Mouse (Mus musculus) urinary bladder, adult 2 months (tissue): ENCODE data around the gene Ikzf1. TPM values are rescaled to one million over a fixed set of nuclear protein-coding genes. Genes with fewer than 3 reads are reported as not detected.

Experiments
- DNase-seq: peaks from one replicate; pipeline ENCODE4 v3.0.0; 2022; ENCODE audit warnings: low spot score
- polyA plus RNA-seq: library from polyadenylated mRNA; depleted of rRNA; stranded (reverse); fragments of >200 nt; gene quantifications from 2 replicates; pipeline ENCODE4 v1.2.3, GENCODE M21; 2012; rRNA removed

Ikzf1 gene
- polyA plus RNA-seq, 1 experiment: 3.9 TPM

DNA sequence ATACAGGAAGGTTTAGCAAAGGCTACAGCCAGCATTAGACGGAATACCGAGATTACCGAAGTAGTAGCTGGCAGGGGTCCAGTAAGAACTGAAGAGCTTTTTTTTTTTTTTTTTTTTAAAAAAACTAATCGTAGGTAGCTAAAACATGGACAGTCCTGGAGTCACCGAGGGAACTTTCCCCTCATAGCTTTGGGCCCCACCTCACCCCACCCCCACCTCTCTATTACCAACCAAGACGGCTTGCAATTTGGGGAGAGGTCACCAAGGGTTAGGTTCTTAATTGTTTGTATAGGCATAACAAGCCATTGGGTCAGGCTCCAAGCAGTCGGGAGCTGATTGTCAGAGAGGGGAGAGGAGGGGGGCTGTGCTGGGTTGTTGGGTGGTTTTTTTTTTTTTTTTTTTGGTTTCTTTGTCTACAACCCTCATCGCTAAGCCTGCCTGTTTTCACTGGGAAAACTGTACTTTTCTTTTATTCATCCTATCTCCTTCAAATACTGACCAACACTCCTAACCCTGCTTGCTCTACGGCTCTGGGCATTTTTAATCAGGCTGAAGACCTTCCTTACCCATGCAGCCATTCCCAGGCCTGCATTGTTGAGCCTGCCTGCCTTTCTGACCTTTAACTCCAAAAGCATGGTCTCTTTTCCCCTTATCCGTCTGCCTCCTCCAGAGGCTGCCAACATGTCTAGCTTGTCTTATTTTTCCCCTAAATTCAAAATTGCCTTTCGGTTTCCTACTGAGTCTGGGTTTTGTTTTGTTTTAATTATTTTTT lies 124.8 kb downstream of the Ikzf1 start:
- DNase-seq: no peak

DNA sequence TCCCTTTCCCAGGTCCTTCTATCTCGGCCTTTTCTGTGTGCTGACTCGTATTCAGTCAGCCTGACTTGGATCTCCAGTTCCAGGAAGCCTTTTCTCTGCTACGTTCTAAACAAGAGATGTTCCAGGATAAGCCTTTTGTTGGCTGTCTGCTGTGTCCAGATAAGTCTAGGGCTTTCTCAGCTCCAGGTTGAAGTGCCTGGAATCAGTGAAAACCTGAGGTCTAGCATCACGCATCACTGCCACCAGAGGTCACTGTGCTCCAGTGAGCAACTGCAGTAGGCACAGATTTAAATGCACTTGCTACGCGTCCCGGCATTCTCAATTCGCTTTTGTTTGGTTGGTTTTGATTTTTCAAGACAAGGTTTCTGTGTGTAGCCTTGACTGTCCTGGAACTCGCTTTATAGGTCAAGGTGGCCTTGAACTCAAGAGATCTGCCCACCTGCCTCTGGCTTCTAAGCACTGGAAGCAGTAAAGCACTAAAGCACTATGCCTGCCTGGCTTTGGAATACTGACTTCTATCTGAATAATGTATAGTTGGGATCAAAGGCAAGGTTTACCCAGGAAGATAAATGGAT lies 127.2 kb downstream of the Ikzf1 start:
- DNase-seq: no peak

DNA sequence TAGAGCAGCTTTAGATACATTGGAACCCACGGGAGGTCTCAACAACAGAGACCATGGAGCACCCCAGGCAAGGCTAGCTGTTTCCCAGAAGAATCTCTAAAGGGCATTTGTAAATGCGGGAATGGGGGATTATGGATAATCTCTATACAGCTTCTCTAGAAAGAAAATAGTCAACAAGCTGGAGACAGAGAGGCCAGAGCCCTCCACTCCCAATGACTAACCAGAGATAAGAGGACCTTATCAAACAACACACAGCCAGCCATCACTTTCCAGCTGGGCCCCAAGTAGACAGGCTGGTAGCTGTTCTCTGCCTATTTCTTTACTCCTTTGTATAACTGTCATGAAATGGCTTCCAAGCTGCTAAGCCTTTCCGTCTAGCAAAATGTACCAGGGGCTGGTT lies 130.9 kb downstream of the Ikzf1 start:
- DNase-seq: no peak

DNA sequence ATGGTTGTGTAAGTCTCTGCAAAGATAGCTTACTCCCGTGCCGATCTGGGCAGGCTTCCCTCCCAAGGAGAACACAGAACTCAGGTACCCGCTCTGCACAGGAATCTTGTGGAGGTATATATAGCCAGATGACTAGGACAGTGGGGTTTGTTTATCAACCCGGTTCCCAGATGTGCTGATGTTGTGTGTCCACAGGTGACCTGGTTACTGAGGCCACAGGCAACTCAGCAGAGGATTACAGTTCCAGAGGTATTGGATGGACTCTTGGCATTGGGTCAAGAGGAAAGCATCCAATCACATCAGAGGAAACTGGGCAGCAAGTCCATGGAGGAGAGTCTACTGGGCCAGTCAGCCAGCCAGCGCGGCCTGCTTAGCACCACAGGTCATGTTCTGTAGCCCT lies 134.0 kb downstream of the Ikzf1 start:
- no peak for DNase-seq

DNA sequence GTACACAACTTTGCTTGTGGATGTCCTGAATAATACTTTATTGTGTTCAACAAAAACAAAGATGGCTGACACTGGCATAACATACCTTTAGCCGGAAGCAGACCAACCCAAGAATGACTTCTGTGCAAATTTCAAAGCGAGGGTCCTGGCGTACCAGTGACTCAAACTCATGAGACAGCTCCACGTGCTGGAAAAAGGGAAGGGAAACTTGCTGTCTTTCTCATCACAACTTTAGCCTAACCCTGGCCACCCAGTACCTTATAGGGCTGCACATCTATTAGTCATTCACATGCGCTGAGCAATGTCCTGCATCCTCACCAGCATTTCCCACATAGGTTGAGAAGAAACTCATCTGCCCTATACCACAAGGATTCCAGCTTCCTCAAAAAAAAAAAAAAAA lies 134.4 kb downstream of the Ikzf1 start:
- DNase-seq: no peak

DNA sequence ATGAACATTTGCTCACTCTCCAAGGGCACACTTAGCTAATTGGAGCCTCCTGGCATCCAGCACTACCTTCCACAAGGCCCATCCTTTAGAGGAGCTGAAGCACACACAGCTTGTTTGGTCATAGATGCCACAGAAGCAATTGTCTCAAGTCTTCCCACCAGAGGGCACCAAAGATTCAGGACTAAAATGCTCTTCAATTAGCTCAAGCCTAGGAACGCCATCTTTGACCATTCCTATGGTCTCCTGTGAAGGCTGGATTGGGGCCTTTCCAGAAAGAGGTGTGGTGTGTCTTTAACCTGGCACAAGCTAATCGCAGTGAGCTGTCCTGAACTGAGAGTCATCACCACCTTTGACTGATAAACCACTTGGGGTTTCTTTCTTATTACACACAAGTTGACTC lies 135.4 kb downstream of the Ikzf1 start:
- no peak for DNase-seq

DNA sequence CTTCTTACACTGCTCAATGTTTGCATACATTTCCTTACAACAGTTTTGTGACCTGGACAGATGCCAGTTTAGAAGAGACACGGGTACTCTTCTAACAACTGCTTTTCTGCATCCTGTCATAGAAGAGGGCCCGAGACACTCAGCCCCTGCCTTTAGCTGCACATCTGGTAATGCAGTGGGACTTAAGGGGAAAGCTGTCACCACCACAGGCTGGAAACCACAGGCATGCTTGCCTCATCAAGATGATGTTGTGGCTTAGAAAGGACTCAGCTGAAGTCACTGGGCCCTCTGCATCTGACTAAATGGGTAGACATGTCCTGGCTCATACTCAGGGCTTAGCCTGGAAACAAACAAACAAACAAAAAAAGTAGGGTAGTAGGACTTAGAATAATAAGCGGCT lies 135.9 kb downstream of the Ikzf1 start:
- no peak for DNase-seq

DNA sequence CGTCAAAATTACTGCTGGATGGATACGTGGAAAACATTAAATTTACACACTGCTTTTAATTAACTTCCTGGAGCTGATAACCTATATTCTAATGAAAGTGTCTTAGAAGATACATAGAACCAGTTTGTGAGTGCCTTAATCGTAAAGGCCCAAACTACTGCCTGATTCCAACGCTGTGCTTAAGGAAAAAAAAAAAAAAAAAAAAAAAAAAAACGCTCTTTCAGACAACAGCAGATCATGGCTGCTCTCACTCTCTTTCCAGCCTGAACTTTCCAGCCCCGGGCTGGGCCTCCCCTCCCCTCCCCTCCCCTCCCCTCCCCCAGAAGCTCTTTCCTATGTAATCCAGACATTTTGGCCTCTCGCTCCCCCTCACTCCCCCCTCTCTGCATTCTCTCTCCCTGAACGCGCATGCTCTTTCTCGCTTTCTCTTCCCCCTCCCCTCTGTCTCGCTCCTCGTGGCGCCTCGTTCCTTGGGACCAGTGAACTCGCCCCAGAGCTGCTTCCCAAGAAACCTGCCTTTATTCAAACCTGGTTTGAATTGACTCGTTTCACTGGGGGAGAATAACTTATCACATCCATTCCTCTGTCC lies 136.7 kb downstream of the Ikzf1 start:
- no peak for DNase-seq

Other genes with a start within 250 kb of the Ikzf1 start
- 0.06 TPM in 1 of 2 replicates, not detected in the other for gene Spata48, start 222.9 kb upstream of the Ikzf1 start, polyA plus RNA-seq
- gene Zpbp, start 222.6 kb upstream of the Ikzf1 start, polyA plus RNA-seq: 0.29 and 0.31 TPM in 2 replicates
- gene 4930512M02Rik, start 57.2 kb upstream of the Ikzf1 start, polyA plus RNA-seq: not detected in 2 replicates
- gene Fignl1, start 124.0 kb downstream of the Ikzf1 start, polyA plus RNA-seq: 0.66 and 1.2 TPM in 2 replicates
- 3.4 and 4.1 TPM in 2 replicates for gene Ddc, start 213.1 kb downstream of the Ikzf1 start, polyA plus RNA-seq